Mouse (Mus musculus): Measurements from ENCODE around the gene Etfb.

Etfb gene

DNA sequence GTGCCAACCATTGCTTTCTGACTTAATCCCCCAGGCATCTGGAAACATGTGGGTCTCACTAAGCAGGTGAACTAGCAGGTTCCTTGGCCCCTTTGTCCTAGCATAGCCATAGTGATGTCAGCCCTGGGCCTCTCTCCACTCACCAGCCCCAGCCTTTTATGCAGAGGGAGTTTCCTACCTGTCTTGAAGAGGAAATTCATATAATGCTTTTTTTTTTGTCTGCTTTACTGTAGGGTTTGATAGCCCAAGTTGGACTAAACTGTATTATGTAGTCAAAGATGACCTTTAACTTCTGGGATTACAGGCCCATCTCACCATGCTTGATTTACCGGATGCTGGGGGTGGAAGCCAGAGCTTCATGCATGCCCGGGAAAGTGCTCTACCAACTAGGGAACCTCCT, 5.9 kb downstream of the Etfb start:
- DNase-seq (ENCODE audit: low spot score), result no peak

DNA sequence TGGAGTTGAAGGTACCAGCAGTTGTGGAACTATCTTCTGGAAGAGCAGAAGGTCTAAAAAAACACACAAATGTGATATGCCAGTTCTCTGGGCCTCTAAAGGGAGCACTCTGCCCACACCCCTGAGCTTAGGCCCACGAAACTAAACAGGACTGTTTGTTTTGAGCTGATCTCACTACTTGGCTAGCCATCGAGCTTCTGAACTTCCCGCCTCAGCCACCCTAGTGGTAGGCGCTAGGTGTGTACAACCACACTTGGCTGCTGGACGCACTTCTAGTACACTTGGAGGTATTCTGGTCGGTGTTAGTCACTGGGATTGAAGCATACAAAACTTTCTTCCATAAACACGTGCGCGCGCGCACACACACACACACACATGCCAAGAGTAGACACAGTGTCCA, 7.8 kb downstream of the Etfb start:
- DNase-seq (ENCODE audit: low spot score), result no peak

DNA sequence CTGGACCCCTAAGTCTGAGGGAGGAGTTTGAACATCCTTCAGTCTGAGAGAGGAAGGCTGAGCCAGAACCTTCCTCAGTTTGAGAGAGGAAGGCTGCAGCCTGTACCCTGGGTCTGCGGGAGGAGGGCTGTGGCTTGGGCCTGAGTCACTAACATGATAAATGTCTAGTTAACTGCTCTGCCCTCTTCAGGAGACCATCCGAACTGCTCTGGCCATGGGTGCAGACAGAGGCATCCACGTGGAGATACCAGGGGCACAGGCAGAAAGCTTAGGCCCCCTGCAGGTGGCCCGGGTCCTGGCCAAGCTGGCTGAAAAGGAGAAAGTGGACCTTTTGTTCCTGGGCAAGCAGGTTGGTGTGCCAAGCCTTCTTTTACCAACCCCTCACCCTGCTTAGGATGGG, 8.7 kb downstream of the Etfb start:
- no peak for DNase-seq (ENCODE audit: low spot score)

DNA sequence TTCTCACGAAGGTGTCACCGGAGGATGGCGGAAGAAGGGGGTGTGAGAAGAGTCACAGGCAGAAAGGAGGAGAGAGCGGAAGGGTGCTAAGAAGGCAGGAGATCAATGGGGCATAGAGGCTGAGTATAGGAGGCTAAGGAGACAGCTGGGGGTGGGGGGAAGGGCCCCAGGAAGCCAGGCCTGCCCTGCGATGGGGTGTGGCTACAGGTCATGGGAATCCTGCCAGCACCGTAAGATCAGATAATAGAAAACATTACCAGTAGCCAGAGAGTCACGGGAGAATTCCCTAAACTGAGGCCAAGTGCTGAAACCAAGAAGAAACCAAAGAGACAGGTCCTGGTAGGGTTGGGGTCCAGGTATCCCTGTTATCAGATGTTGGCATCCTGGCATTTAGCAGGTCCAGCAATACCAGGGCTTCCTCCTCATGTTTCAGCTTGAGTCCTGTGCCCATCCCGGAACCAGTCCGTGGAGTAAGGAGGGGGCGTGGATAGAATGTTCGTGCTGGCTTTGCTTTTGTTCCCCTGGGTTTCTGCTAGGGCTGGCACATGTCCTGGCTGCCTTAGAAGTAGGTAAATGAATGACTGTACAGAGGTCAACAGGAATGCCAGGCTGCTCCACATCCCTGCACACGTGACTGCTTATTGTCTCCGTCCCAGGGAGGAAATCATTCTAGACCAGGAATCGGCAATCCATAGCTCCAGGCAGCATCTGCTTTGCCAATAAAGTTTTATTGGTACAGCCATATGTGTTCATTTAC, 9.9 kb downstream of the Etfb start:
- DNase-seq (ENCODE audit: low spot score), result no peak

DNA sequence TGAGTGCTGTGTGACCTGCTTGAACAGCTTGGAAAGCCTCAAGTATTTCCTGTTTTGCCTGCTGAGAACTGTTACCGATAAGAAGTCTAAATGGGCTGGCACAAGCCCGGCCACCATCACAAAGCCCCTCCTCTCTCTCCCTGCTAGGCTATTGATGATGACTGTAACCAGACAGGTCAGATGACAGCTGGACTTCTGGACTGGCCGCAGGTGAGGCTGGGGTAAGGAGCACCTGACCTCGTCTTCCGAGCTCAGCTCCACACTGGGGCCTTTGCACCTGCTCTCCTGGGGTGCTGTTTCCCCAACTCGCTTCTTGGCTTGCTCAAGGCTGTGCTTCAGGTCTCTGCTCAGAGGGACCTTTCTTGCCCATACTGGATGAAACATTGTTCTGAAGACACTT, 10.5 kb downstream of the Etfb start:
- DNase-seq (ENCODE audit: low spot score), result no peak

DNA sequence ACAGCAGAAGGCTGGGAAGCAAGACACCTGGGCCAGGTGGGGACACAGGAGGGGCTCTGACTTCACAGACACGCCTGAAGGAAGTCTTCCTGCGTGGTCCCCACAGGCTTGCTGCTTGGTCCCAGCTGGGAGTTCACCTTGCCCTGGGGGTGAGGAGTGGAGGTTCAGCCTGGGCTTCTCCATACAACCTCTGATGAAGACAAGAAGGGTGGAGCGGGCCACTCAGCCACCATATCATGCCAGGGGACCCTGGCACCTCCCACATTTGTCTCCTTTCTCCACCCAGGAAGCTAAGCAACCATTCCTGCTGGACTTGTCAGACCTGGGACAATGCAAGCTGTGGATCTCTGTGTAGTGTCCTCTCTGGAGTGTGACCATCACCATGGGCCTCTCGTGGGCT, 19.0 kb downstream of the Etfb start, which contains the start of gene Vsig10l:
Gene Vsig10l (plus strand): TSS at position 301 of the 400 bp plus-strand sequence.
- no peak for DNase-seq (ENCODE audit: low spot score)

DNA sequence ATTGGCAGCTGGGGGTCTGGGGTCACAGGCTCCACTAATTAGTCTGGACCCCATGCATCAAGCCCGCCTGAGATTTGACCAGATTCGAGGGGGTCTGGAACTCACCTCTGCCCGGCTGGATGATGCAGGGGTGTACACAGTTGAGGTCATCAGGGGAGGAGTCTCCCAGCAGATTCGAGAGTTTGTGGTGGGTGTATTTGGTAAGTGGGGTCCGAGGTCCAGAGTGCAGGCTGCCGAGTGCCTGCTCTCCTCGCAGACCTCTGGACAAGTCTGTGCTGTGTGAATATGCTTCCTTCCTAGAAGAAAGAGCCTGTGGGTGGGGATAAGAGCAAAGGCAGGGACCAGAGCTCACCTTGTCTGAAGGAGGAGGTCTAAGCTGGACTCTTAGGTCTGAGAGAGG, 20.1 kb downstream of the Etfb start:
- DNase-seq (ENCODE audit: low spot score), result no peak

DNA sequence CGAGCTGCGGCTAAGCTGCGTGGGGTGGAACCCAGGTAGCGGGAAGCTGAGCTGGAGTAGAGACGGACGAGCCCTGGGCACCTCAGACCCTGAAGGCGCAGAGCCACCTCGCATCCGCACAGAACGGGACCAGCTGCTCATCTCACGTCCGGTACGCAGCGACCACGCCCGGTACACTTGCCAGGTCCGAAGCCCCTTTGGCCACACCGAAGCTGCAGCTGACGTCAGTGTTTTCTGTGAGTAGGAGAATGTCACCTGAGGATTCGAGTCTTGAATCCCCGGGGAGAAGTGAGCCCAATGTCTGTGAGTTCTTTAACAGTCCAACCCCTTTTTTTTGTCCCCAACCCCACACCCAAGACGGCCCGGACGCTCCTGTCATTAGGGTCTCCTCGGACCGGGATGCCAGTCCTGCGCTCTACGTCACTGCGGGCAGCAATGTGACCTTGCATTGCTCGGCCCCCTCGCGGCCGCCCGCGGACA, 21.0 kb downstream of the Etfb start:
- DNase-seq (ENCODE audit: low spot score), result no peak

DNA sequence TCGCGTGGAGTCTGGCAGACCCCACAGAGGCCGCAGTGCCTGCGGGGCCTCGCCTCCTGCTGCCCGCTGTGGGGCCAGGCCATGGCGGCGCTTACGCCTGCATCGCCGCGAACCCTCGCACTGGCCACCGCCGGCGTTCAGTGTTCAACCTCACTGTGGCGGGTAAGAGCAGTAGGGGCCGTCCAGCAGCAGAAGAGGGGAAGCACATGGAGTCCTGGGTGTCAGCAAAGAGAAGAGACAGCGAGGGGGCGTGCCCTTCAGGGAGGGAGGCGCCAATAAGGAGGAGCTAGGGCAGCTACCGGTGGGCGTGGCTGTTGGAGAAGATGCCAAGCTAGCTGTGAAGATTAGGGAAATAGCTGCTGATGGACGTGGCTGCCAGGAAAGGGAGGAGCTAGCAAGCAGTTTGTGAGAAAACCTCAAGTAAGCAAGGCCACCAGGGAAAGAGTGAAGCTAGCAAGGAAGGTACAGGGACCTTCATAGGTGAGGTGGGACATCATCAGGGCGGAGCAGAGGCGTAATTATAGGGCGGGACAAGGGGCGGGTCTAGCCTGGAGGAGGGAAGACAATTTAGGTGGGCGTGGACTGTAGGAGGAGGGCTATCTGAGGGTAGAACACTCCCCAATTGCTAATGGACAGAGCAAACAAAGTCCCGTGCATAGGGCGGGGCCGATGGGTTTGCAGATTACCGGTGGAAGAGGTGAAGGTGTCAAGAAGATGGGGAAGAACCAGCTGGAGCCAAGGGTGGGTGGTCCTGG, 21.6 kb downstream of the Etfb start:
- DNase-seq (ENCODE audit: low spot score), result peak; percentile 80

DNA sequence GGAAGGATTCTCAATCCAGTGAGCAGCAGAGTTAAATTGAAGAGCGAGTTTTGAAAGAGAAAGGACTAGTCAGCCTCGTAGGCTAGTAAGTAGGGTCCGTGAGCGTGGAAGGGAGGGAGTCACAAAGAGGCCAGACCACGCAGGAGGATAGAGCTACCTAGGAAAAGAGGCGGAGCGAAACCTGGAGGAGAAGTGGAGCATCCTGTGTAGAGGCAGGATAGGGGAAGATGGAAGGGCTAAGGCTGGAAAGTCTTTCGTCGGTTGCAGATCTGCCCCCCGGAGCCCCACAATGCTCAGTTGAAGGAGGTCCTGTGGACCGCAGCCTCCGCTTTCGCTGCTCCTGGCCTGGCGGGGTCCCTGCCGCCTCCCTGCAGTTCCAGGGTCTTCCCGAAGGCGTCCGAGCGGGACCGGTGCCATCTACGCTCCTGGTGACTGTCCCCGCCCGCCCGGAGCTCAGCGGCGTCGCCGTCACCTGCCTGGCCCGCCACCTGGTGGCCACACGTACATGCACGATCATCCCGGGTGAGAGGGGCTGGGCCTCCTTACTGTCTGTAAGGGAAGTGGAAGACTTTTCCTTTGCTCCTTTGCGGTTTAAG, 22.3 kb downstream of the Etfb start:
- peak; percentile 82 for DNase-seq (ENCODE audit: low spot score)

DNA sequence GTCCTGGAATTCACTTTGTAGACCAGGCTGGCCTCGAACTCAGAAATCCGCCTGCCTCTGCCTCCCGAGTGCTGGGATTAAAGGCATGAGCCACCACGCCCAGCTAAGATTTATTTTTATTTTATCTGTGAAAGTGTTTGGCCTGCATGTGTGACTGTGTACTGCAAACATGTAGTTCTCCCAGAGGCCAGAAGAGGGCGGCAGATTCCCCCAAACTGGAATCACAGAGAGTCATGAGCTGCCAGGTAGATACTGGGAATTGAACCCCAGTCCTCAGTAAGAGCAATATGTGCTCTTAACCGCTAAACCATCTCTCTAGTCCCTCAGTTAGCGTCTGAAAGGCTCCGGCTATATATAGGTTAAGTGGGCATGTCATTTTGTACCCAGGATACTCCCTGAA, 26.5 kb downstream of the Etfb start:
- DNase-seq (ENCODE audit: low spot score), result no peak

DNA sequence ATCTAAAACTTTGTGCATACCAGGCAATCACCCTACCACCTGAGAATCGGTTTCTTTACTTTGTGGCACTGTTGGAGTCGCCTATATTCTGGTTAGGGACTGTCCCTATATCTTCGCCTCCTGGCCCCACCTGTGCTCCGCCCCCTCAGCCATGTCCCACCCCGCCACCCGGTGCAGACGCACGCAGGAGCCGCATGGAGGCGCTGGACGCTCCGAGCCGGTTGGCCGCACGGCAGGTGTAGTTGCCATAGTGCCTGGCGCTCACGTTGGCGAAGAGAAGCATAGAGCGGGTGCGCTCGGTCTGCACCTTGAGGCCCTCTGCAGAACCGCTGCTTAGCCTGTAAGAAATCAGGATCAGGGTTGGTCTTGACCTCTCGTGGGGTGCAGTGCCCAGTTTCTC, 31.8 kb downstream of the Etfb start:
- no peak for DNase-seq (ENCODE audit: low spot score)

DNA sequence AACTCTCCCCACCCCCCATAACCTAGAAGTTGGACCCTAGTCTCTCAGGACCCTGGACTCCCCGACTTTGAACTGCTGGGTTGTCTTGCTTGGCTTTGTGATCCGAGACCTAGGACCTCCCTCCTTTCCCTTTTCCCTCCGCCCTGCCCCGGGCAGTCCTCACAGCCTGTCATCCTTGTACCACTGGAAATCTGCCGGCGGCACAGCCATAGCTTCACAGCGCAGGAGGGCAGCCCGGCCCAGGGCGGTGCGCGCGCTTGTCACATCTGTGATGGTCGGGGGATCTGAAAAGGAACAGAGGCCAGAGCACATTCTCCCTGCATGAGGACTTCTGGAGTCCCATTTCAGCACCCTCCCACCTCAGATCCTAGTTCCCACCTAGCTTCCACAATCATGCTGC, 32.5 kb downstream of the Etfb start:
- no peak for DNase-seq (ENCODE audit: low spot score)

DNA sequence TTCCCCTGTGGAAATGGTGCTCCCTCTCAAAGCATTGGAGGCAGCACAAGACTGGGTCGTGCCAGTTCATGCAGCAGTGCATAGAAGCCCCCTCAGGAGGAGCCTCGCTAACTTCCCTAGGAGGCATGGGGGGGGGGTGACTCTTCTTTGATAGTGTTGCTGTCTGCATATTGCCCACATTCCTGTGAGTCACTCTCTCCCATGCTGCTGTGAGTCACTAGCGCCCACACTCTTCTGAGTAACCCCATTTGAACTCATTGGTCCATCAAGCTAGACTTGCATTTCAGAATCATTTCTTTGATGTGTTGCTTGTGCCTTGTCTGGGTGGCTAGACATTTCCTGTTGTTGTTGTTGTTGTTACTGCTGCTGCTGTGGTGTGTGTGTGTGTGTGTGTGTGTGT, 37.3 kb downstream of the Etfb start:
- no peak for DNase-seq (ENCODE audit: low spot score)

DNA sequence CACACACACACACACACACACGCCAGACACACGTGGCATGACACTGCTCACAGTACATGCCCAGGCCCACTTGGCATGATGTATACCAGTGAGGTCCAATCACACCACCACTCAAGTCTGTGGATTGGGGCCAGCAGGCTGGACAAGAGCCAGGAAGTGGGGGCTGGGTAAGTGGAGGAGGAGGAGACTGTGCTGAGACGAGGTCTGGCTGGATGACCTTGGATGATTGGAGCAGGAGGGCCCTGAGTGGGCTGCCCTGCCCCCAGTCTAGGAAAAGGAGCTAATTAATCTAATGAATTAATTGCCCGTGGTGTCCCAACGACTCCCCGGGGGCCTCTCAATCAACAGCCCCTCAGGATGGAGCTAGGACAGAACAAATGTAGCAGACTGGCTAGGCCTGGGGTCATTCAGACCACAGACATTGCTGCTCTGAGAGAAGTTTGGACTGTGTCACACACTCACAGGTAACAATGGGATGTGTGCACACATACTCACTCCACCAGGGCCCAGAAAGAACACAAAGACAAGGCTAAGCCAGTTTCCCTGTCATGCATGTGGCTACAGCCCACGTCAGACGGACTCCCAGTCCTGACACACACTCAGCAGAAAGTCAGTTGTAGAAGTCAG, 38.3 kb downstream of the Etfb start:
- DNase-seq (ENCODE audit: low spot score), result no peak

DNA sequence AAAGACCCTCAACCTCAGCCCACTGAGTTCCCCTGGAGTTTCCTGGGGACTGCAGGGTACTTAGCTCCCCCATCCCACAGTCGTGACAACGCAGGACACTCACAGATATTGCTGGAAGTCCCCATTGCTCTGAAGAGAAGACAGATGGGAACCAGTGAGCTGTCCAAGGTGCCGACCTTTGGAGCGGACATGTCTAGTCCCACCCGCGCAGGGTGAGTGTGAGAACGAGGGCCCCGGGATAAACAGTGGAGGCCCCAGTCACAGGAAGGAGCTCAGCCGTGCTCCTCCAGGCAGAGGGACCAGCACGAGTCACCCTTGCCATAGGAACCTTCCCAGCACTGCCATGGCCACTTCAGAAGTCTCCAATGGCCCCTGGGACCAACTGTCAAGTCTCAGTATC, 39.4 kb downstream of the Etfb start:
- DNase-seq (ENCODE audit: low spot score), result no peak

DNA sequence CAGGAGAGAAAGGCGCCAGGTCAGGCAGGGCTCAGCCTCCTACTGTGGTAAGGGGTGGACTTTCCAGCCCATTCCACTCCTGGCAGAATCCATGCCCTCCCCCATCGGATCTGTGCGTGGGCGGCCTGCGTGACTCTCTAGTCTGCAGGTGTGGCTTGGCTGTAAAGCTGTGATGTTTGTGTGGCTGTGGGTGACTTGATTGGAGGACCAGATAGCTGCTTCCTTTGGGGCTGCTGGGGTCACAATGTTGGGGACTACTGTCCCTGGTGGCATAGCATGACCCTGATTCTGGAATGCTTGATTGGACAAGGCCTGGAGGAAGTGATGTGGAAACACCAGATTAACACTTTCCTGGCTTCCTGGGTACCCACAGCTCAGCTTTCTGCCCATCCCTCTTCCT, 44.8 kb downstream of the Etfb start:
- no peak for DNase-seq (ENCODE audit: low spot score)

DNA sequence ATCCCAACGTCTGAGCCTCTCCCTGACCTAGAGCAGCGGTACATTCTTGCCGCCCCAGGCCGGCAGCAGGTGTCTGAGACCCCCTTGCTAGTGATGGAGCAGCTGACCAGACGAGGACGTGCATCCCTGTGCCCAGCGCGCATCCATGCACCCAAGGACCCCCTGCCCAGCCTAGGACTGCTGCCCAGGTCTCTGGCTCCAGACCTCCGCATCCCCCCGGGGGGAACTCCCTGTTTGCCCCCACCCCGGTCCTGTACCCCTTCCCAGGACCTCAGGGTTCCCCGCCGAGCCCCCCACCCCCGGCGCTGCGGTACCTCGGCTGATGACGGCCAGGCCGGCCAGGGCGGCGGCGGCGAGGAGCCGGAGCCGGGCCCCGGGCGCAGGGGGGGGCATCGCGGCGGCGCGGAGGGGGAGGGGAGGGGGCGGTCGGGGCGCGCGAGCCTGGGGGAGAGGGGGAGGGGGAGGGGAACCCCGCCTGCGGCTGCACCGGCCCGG, 45.8 kb downstream of the Etfb start, which contains the start of gene Iglon5:
Gene Iglon5 (minus strand): TSS at position 445 of the 495 bp plus-strand sequence.
- no peak for DNase-seq (ENCODE audit: low spot score)

DNA sequence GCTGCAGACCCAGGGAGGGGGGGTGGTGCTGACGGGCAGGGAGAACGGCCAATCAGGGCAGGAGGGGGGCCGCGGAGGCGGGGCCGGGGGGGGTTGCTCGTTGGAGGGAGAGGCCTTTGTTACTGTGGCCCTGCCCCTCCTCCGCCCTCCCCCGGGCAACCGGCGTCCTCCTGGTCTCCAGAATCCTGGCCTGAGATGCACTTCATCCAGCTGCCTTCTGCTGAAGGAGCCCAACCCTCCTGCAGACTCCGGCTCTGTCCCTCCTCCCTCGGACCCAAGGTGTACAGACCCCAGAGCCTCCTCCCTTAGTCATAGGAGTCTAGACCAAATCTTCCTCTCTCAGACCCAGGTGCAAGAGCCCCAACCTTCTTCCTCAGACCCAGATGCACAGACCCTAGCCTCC, 46.3 kb downstream of the Etfb start:
- DNase-seq (ENCODE audit: low spot score), result no peak

DNA sequence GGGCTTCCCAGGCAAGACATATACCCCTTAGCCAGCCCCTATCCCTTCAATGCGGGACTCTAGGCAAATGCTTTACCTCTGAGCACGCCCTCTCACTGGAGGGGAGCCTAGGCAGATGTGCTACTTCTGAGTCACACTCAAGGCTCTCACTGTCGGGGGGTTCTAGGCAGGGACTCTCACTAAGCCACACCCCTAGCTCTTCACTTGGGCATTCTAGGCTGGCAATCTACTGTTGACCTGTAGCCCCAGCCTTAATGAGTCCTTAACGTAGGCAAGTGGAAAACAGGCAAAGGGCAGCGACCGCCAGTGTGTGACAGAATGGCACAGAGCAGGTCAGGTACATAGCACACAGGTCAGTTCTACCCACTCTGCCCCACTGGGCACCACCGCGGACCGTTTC, 47.0 kb downstream of the Etfb start:
- no peak for DNase-seq (ENCODE audit: low spot score)

DNA sequence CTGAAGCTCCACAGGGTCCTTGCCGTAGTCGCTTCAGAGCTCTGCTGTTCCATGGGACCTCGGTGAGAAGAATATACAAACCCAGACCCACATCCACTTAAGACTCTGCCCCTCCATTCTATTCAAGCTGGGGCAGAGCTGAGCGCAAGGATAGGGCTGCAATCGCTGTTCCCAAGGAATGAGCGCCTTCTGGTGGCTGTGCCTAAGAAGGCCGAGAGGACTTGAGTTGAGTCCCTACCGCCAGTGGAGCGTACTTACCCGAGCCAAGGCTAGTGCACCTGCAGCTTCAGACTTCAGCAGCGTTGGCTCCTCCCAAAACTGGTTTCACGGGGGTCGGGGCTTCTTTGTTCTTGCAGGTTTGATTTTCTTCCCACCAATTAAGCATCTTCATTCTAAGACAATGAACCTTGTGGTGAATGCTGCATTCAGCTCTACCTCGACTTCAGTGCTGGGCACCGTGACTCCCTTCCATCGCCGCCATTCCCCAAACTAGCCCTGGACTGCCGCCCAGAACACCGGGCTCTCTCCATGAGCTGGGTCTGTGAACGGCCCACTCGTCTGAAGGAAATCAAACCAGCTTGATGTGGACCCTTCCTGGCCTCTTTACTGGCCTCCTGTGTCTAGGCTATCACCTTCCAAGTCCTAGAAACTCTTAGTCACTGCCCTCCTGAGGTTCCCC, 51.6 kb downstream of the Etfb start:
- no peak for DNase-seq (ENCODE audit: low spot score)

Data from urinary bladder, postnatal 25 days (tissue).